Mouse (Mus musculus): ENCODE data around the gene Otub1.

- TF ChIP-seq CTCF (IDR thresholded peaks at IDR 0.05; ENCODE audit: low read depth, low read length) (no peak), EP300 (IDR thresholded peaks at IDR 0.05; ENCODE audit: insufficient read depth, low read depth, low read length) (no peak)
These were observed 33.9 kb downstream of the Otub1 start for GRCm38 (mm10) chr19:7172051-7172866.
